Mouse (Mus musculus): ENCODE data around the gene 4933411K16Rik.

- TF ChIP-seq POLR2A (IDR thresholded peaks at IDR 0.05; ENCODE audit: borderline replicate concordance, control insufficient read depth, low read depth, low read length) (no peak), CTCF (IDR thresholded peaks at IDR 0.05; ENCODE audit: control insufficient read depth, insufficient read depth, low read length) (no peak)
Observed at GRCm38 (mm10) chr19:42031112-42031511, 20.9 kb upstream of the 4933411K16Rik start.
